In genomic region chr13:64183583-64183982, GRCm38 (mm10) we compare ENCODE assay signal across 24 mouse cellular contexts. TPM values are rescaled to one million over a fixed set of nuclear protein-coding genes. Genes with fewer than 3 reads are reported as not detected.
DNase-seq lines count a peak whose midpoint lies in the region; ATAC-seq and TF ChIP-seq lines count a peak whose summit lies in the region.
"Had no signal": no experiment of that assay in that cellular context is flagged by ENCODE, and none has a peak within 500 bp of the region (broad histone marks: within the 10 kb centered on the region; RNA-seq: fewer than 3 reads in every experiment).

No protein-coding gene starts in this region.

- DNase-seq in cerebellum, adult 9-11 months = peak; percentile 27
- no peak for DNase-seq in cerebellum, postnatal 4 days (ENCODE audit: low spot score in 2 of 2)
- DNase-seq in kidney, adult 2 months = peak; percentile 42
- DNase-seq in kidney, adult 18-20 months = no peak
- DNase-seq in liver = no peak
- no peak for DNase-seq in frontal cortex, postnatal 14 days (ENCODE audit: low spot score in 2 of 2)
- DNase-seq: adrenal gland, postnatal 10 days; adrenal gland, postnatal 36 days; B cell, adult 2 months; cerebellum, postnatal 10 days; forebrain, postnatal 0 days; gastrocnemius, postnatal 25 days; heart, adult 2 months; heart, postnatal 14 days had no signal

- WGBS in kidney, adult 2 months = 65% methylated on average over 4 of the region's 4 CpGs
- 56% methylated on average over 4 of the region's 4 CpGs for WGBS in liver, embryonic 15.5 days (ENCODE audit: insufficient replicate concordance)

- no peaks in the 10 kb centered on the region; the same call in 1 of the 2 replicates for H3K36me3 ChIP-seq in kidney, adult 2 months (ENCODE audit: control insufficient read depth, insufficient read depth, low read length)
- no peaks in the 10 kb centered on the region for H3K36me3 ChIP-seq in liver, embryonic 15.5 days (replicated peaks)

- peaks cover 3% of the 10 kb centered on the region; the same call in 1 of the 2 replicates for H3K4me1 ChIP-seq in kidney, adult 2 months (ENCODE audit: control insufficient read depth, insufficient read depth, low read length)
- H3K4me1 ChIP-seq in liver, embryonic 15.5 days (replicated peaks) = peaks cover 2% of the 10 kb centered on the region; the same call in 1 of the 2 replicates
- H3K4me1 ChIP-seq: embryonic facial prominence, embryonic 12.5 days; embryonic facial prominence, embryonic 15.5 days; hindbrain, embryonic 12.5 days; hindbrain, embryonic 15.5 days had no signal

- no peak overlapping the region for H3K27ac ChIP-seq in kidney, adult 2 months (ENCODE audit: insufficient read depth, low read depth, low read length)
- no peak overlapping the region for H3K27ac ChIP-seq in liver, embryonic 15.5 days (replicated peaks)
- H3K27ac ChIP-seq: embryonic facial prominence, embryonic 12.5 days; embryonic facial prominence, embryonic 15.5 days; heart, adult 2 months; heart, embryonic 10.5 days; heart, embryonic 13.5 days; hindbrain, embryonic 12.5 days; hindbrain, embryonic 15.5 days had no signal

- H3K27me3 ChIP-seq in kidney, adult 2 months (replicated peaks; ENCODE audit: control insufficient read depth, insufficient read depth, low read length) = no peaks in the 10 kb centered on the region
- no peaks in the 10 kb centered on the region for H3K27me3 ChIP-seq in liver, embryonic 15.5 days
- H3K27me3 ChIP-seq: embryonic facial prominence, embryonic 12.5 days; embryonic facial prominence, embryonic 15.5 days; heart, embryonic 13.5 days; hindbrain, embryonic 12.5 days; hindbrain, embryonic 15.5 days; Patski had no signal

- no peak for TF ChIP-seq CTCF in kidney, adult 2 months (conservative IDR thresholded peaks at IDR 0.05; ENCODE audit: insufficient read depth, insufficient read length, low read depth, low read length)

- peak; percentile 29; the same call in 1 of the 2 replicates for ATAC-seq in liver, embryonic 15.5 days (ENCODE audit: insufficient read depth)
- ATAC-seq: forebrain, embryonic 14.5 days; forebrain, postnatal 0 days; Patski had no signal

- no peak overlapping the region for H3K4me2 ChIP-seq in liver, embryonic 15.5 days
- H3K4me2 ChIP-seq: embryonic facial prominence, embryonic 12.5 days; embryonic facial prominence, embryonic 15.5 days; heart, embryonic 13.5 days; hindbrain, embryonic 12.5 days; hindbrain, embryonic 15.5 days had no signal

- no peaks in the 10 kb centered on the region for H3K9me3 ChIP-seq in liver, embryonic 15.5 days (replicated peaks)
- H3K9me3 ChIP-seq: embryonic facial prominence, embryonic 12.5 days; embryonic facial prominence, embryonic 15.5 days; G1E; heart, embryonic 10.5 days; hindbrain, embryonic 12.5 days; hindbrain, embryonic 15.5 days had no signal

- TF ChIP-seq POLR2A in kidney, adult 2 months (IDR thresholded peaks at IDR 0.05; ENCODE audit: low read depth, low read length) = no peak

- no peak overlapping the region for H3K9ac ChIP-seq in liver, embryonic 15.5 days
- H3K9ac ChIP-seq: embryonic facial prominence, embryonic 12.5 days; embryonic facial prominence, embryonic 15.5 days; forebrain, postnatal 0 days; heart, embryonic 13.5 days; hindbrain, embryonic 12.5 days; hindbrain, embryonic 15.5 days had no signal

- H3K4me3 ChIP-seq in kidney, adult 2 months (ENCODE audit: insufficient read depth, low read depth, low read length) = no peak overlapping the region
- H3K4me3 ChIP-seq in liver, embryonic 15.5 days (replicated peaks) = no peak overlapping the region
- H3K4me3 ChIP-seq: embryonic facial prominence, embryonic 12.5 days; embryonic facial prominence, embryonic 15.5 days; heart, adult 2 months; heart, embryonic 10.5 days; heart, embryonic 13.5 days; hindbrain, embryonic 12.5 days; hindbrain, embryonic 15.5 days had no signal

RNA-seq across cellular contexts. Expression of gene Habp4, which starts 22.0 kb away (rescaled TPM):
- 35.8 and 37.6 TPM in 2 replicates for polyA plus RNA-seq in kidney, adult 2 months (2012; rRNA removed)
- polyA plus RNA-seq in liver, embryonic 15.5 days (2015; fragmentation: Nextera tagmentation; extraction: Ambion mirVana) = 10.0 and 11.3 TPM in 2 replicates

RNA-seq across cellular contexts. Expression of gene Zfp367, which starts 30.6 kb away (rescaled TPM):
- 12.2 and 15.5 TPM in 2 replicates for polyA plus RNA-seq in kidney, adult 2 months (2012; rRNA removed)
- 20.6 and 22.1 TPM in 2 replicates for polyA plus RNA-seq in liver, embryonic 15.5 days (2015; fragmentation: Nextera tagmentation; extraction: Ambion mirVana)

RNA-seq across cellular contexts. Expression of gene Slc35d2, which starts 54.4 kb away (rescaled TPM):
- 10.9 and 13.8 TPM in 2 replicates for polyA plus RNA-seq in kidney, adult 2 months (2012; rRNA removed)
- 7.1 and 8.1 TPM in 2 replicates for polyA plus RNA-seq in liver, embryonic 15.5 days (2015; fragmentation: Nextera tagmentation; extraction: Ambion mirVana)
- polyA plus RNA-seq: G1E had no signal

Comparison
In these comparisons a context has a peak if more than half of its experiments do, and no peak if none do; other contexts are left out.
1. DNase-seq: peak in cerebellum, adult 9-11 months (single experiment) and kidney, adult 2 months (single experiment); none in cerebellum, postnatal 4 days (0 of 2), kidney, adult 18-20 months (single experiment), liver (single experiment) and frontal cortex, postnatal 14 days (0 of 2).